Mouse (Mus musculus) lung, postnatal 0 days (tissue): ENCODE measurements at regions not wholly inside any gene's neighbourhood (a gene's known extent, or its start where the extent isn't known, plus 50 kb on each side); places are given as distances from the start of the nearest gene placed in this dataset.

Experiments used
- ATAC-seq: fragments of 200-750 bp; cut with Nextera tagmentation; 2 replicates; pipeline ENCODE4 v1.8.0; 2017; ENCODE audit warnings: moderate library complexity
- DNase-seq: peaks from one replicate; pipeline ENCODE4 v3.0.0-alpha.2; 2016; ENCODE audit warnings: low spot score
- H3K27ac ChIP-seq: fragments of 300-500 bp; sonication (generic); 2 replicates; pipeline ENCODE4 v1.5.1; 2014; ENCODE audit warnings: antibody characterized with exemption, mild to moderate bottlenecking, low read length, mixed read lengths
- H3K27me3 ChIP-seq: fragments of 300-500 bp; sonication (generic); replicated peaks from 2 replicates; pipeline ENCODE4 v1.6.1; 2014; ENCODE audit warnings: low read length, mixed read lengths; ENCODE audit not compliant: insufficient read depth
- H3K36me3 ChIP-seq: fragments of 300-500 bp; sonication (generic); 2 replicates; pipeline ENCODE4 v1.6.1; 2014; ENCODE audit warnings: low read length, mixed read lengths; ENCODE audit not compliant: insufficient read depth
- H3K4me1 ChIP-seq: fragments of 300-500 bp; sonication (generic); 2 replicates; pipeline ENCODE4 v1.6.1; 2014; ENCODE audit warnings: antibody characterized with exemption, low read depth, low read length, mixed read lengths; ENCODE audit not compliant: insufficient read depth
- H3K4me2 ChIP-seq: fragments of 300-500 bp; sonication (generic); replicated peaks from 2 replicates; pipeline ENCODE4 v1.6.1; 2014; ENCODE audit warnings: low read depth, mild to moderate bottlenecking, low read length, moderate library complexity, mixed read lengths
- H3K4me3 ChIP-seq: fragments of 300-500 bp; sonication (generic); 2 replicates; pipeline ENCODE4 v1.5.1; 2014; ENCODE audit warnings: low read depth, low read length
- H3K9ac ChIP-seq: fragments of 300-500 bp; sonication (generic); replicated peaks from 2 replicates; pipeline ENCODE4 v1.6.1; 2014; ENCODE audit warnings: low read depth, mild to moderate bottlenecking
- H3K9me3 ChIP-seq: fragments of 300-500 bp; sonication (generic); 2 replicates; pipeline ENCODE4 v1.6.1; 2016; ENCODE audit warnings: low read length, mixed read lengths
- CTCF ChIP-seq: IDR thresholded peaks from 2 replicates; pipeline ENCODE4 v1.5.1; 2016; ENCODE audit warnings: antibody characterized with exemption, mild to moderate bottlenecking
- EP300 ChIP-seq: IDR thresholded peaks from 2 replicates; pipeline ENCODE4 v1.6.1; 2016; ENCODE audit warnings: antibody characterized with exemption, mild to moderate bottlenecking, control low read depth
- WGBS: fragments of 180-500 bp; shearing (Covaris S2); extraction: QIAGEN DNeasy Blood & Tissue Kit; methylation state at CpG from one replicate; pipeline ENCODE4 v1.1.7; 2014; 5-methylcytosine and 5-hydroxymethylcytosine counted together

DNA sequence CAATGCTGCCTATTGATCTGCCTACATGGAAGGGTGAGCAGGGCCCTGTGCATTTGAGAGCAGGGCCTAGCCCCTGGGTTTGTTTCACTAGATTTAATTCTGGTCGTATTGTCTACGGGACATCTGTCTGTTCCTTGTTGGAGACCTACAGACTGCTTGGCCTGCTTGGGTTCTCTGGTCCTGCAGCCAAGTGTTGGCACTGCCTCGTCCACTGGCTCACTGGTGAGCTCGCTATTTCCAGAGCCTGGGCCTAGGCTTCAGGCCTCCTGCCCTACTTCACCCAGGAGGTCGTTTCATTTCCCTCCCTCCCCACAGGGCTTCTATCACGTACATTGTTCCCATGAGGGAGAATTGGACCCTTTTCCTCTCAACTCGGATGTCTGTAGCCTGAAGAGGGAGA, 62.2 kb upstream of the Blcap start:
- Histone ChIP-seq H3K4me2 (no peak overlapping the region), H3K27ac (no peak overlapping the region), H3K4me1 (no peaks in the 10 kb centered on the region), H3K4me3 (no peak overlapping the region), H3K9ac (no peak overlapping the region), H3K9me3 (no peaks in the 10 kb centered on the region), H3K27me3 (no peaks in the 10 kb centered on the region), H3K36me3 (no peaks in the 10 kb centered on the region)
- ATAC-seq (no peak), DNase-seq (no peak)
- WGBS = 50% methylated on average over 7 of the region's 7 CpGs
- no peak for TF ChIP-seq EP300
- TF ChIP-seq CTCF = no peak

DNA sequence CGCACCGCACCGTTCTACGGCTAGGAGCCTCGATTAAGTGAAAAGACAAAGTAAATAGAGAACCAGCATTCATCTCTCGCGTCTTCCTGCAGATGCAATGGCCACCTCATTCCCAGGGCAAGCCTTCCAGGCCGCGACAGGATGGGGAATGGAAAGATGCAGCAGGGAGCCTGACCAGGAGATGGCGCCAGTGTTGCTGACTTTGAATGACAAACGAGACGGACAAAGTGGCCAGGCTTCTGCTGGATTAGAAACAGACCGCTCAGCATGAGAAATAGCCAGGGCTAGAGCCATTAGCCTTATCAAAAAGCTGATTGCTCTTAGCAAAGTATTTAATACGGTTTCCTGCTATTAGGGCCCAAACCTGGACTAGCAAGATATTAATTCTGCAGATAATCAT, 64.6 kb upstream of the Blcap start:
- DNase-seq (peak; percentile 84), ATAC-seq (no peak)
- H3K9ac ChIP-seq = no peak overlapping the region
- H3K27ac ChIP-seq = no peak overlapping the region
- no peaks in the 10 kb centered on the region for H3K27me3 ChIP-seq
- no peaks in the 10 kb centered on the region for H3K36me3 ChIP-seq
- no peaks in the 10 kb centered on the region for H3K4me1 ChIP-seq
- no peaks in the 10 kb centered on the region for H3K9me3 ChIP-seq
- no peak overlapping the region for H3K4me2 ChIP-seq
- WGBS = 4% methylated on average over 14 of the region's 14 CpGs
- no peak for TF ChIP-seq EP300
- TF ChIP-seq CTCF = peak; percentile 94
- H3K4me3 ChIP-seq = no peak overlapping the region

DNA sequence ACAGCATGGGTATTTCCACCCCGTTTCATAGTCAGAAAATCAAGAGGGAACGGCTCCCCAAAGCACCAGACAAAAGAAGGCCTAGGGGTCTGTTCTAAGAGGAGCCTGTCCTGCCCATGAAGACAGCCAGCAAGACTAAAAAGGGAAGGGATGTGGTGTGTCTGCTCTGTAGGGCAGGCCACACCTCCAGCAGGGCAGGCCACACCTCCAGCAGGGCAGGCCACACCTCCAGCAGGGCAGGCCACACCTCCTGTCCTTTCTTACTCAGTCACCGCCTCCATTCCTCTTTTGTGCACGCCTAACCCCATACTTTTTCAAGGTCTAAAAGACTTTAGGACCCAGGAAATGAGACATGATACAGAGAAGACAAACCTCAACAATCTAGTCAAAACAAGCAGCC, 69.8 kb upstream of the Blcap start:
- no peaks in the 10 kb centered on the region for H3K9me3 ChIP-seq
- H3K9ac ChIP-seq = no peak overlapping the region
- TF ChIP-seq EP300 (no peak), CTCF (no peak)
- DNase-seq (no peak), ATAC-seq (no peak)
- no peaks in the 10 kb centered on the region for H3K27me3 ChIP-seq
- WGBS = 29% methylated on average over 4 of the region's 4 CpGs
- no peak overlapping the region for H3K4me2 ChIP-seq
- no peaks in the 10 kb centered on the region for H3K36me3 ChIP-seq
- H3K4me1 ChIP-seq = no peaks in the 10 kb centered on the region
- no peak overlapping the region for H3K4me3 ChIP-seq
- H3K27ac ChIP-seq = no peak overlapping the region

DNA sequence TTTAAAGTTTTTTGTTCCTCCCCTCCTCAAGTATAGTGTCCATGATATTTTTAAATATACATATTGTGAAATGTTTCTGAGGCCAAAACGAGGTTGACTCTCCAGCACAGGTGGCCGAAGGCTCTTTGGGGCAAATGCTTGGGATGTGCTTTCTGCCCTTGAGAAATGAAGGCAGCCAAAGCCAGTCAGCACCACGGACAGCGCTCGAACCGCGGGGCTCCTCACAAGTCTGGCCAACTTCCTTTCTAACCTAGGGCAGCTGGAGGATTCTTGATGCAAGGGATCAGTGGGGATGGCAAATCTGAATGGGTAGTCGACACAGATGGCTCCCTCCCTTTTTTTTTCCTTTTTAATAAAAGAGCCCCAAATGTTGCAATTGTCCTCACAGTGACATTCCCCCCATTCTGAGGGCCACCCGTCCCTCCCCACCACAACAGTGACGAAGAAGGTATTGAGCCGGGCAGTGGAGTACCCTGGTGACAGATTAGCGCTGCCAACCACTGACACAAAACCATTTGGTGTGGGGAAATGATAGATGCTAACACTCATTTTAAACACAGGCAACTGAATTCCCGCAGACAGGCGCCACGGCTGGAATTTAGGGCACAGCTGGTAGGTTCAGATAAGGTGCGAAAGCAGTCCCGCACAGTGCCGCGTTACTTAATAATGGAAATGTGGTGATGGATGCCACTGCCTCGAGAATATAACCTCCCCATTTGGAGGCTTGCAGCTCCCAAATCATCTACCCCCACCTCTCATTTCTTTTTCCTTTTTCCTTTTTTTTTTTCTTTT, 73.4 kb upstream of the Ctnnbl1 start:
- no peak overlapping the region for H3K4me2 ChIP-seq
- ATAC-seq = no peak
- no peaks in the 10 kb centered on the region for H3K4me1 ChIP-seq
- no peak for TF ChIP-seq CTCF
- no peak for TF ChIP-seq EP300
- no peaks in the 10 kb centered on the region for H3K27me3 ChIP-seq
- no peak overlapping the region for H3K9ac ChIP-seq
- no peak overlapping the region for H3K4me3 ChIP-seq
- no peak overlapping the region for H3K27ac ChIP-seq
- H3K9me3 ChIP-seq = no peaks in the 10 kb centered on the region
- 17% methylated on average over 20 of the region's 20 CpGs for WGBS
- DNase-seq = peak; percentile 50
- no peaks in the 10 kb centered on the region for H3K36me3 ChIP-seq

DNA sequence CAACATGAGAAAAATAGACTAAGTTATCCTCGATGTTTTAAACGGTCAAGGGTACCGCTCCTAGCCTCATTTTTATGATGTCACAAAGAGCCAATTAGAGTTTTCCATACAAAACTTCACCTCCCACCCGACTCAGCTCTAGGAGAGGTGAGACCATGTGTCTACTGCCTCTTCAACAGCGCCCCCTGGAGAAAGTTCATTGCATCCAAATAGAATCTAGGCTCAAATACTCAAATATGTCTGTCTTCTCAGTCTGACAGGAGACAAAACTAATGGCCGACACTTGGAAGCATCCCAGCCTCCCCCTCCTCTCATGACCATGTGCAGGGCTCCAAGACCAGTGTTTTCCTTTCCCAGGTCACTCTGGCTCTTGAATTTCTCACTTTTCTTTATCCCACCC, 72.7 kb upstream of the Ctnnbl1 start:
- H3K27me3 ChIP-seq = no peaks in the 10 kb centered on the region
- H3K4me2 ChIP-seq = no peak overlapping the region
- no peaks in the 10 kb centered on the region for H3K9me3 ChIP-seq
- no peak overlapping the region for H3K9ac ChIP-seq
- 57% methylated on average over 6 of the region's 6 CpGs for WGBS
- DNase-seq (no peak), ATAC-seq (no peak)
- no peak overlapping the region for H3K4me3 ChIP-seq
- H3K4me1 ChIP-seq = no peaks in the 10 kb centered on the region
- H3K27ac ChIP-seq = no peak overlapping the region
- TF ChIP-seq CTCF (no peak), EP300 (no peak)
- no peaks in the 10 kb centered on the region for H3K36me3 ChIP-seq

DNA sequence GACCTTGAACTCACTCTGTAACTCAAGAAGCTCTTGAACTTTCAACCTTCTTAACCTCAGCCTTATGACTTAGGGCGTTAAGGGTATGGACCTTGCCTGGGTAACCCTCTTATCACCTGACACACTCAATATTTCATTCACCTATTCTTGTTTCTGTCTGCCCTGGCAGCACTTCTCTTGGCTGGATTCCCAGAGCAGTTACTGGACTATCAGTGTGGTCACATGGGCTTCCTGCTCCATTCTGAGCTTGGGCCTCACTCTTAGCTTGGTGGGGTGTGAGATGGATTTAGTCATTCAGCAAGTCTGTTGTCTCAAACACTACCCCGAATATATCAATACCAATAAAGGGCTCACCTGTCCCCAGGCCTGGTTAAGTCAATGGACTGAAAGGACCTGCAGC, 67.0 kb upstream of the Ctnnbl1 start:
- no peak overlapping the region for H3K9ac ChIP-seq
- no peak overlapping the region for H3K4me2 ChIP-seq
- H3K4me1 ChIP-seq = no peaks in the 10 kb centered on the region
- no peaks in the 10 kb centered on the region for H3K27me3 ChIP-seq
- no peak for ATAC-seq
- no peaks in the 10 kb centered on the region for H3K9me3 ChIP-seq
- WGBS = 63% methylated on average over 2 of the region's 2 CpGs
- no peak overlapping the region for H3K27ac ChIP-seq
- no peaks in the 10 kb centered on the region for H3K36me3 ChIP-seq
- no peak for DNase-seq
- no peak for TF ChIP-seq CTCF
- no peak overlapping the region for H3K4me3 ChIP-seq

DNA sequence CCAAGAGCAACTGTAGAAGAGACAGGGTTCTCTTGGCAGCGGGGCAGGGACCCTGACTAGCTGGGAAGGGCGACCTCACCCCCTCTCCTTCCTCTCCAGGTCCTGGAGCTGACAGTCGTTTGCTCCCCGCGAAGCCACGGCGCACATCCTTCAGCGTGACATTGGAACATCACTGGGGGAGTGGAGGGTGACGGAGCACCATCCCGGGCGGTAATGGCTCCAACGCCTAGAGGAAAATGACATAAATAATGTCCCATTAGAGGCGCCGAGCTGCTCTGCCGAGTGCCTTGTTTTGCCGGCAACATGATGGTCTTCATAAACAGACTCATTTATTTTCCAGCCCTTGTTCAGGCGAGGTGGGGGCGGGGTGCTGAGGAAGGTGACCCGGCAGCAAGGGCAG, 62.3 kb upstream of the Ctnnbl1 start:
- no peaks in the 10 kb centered on the region for H3K9me3 ChIP-seq
- no peak overlapping the region for H3K27ac ChIP-seq
- DNase-seq = no peak
- no peak overlapping the region for H3K9ac ChIP-seq
- no peak overlapping the region for H3K4me2 ChIP-seq
- H3K4me1 ChIP-seq = no peaks in the 10 kb centered on the region
- no peak for TF ChIP-seq CTCF
- no peak for TF ChIP-seq EP300
- no peaks in the 10 kb centered on the region for H3K36me3 ChIP-seq
- ATAC-seq = no peak
- no peaks in the 10 kb centered on the region for H3K27me3 ChIP-seq
- WGBS = 31% methylated on average over 18 of the region's 19 CpGs
- no peak overlapping the region for H3K4me3 ChIP-seq
